Mouse (Mus musculus): ENCODE results near the gene Syp. TPM values are rescaled to one million over a fixed set of nuclear protein-coding genes. Genes with fewer than 3 reads are reported as not detected.

Syp gene
- polyA plus RNA-seq, 1 experiment, result 0.33 TPM

DNA sequence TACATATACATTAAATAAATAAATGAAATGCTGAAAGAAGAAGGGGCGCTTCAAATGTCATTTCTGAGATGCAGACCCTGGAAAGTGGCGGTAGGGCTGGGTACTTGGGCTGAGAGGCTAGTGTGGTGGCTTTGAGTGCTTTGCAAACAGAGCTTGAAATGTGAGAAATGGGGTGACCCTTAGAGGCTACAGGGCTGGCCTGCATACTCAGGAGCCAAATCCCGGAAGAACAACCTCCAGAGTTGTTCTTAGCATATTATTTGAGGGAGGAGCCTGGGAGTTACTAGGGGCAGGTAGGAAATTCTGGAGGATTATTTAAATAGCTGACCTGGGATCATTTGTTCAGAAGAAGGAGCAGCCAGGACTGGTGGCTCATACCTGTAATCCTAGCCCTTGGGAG, 52.2 kb downstream of the Syp start:
- no peaks in the 10 kb centered on the region for H3K4me1 ChIP-seq (ENCODE audit: control insufficient read depth, insufficient read depth, low read length)
- H3K36me3 ChIP-seq (ENCODE audit: control insufficient read depth, insufficient read depth, low read length), result no peaks in the 10 kb centered on the region
- H3K27me3 ChIP-seq (ENCODE audit: control insufficient read depth, insufficient read depth, low read length), result no peaks in the 10 kb centered on the region
- H3K27ac ChIP-seq (ENCODE audit: control insufficient read depth, insufficient read depth, low read depth, low read length), result no peak overlapping the region
- no peak for TF ChIP-seq CTCF (IDR thresholded peaks at IDR 0.05; ENCODE audit: control insufficient read depth, insufficient read depth, insufficient replicate concordance, low read depth, low read length)
- no peak for TF ChIP-seq POLR2A (IDR thresholded peaks at IDR 0.05; ENCODE audit: control insufficient read depth, low read depth, low read length)
- no peak overlapping the region for H3K4me3 ChIP-seq (ENCODE audit: control insufficient read depth, low read depth, low read length)

DNA sequence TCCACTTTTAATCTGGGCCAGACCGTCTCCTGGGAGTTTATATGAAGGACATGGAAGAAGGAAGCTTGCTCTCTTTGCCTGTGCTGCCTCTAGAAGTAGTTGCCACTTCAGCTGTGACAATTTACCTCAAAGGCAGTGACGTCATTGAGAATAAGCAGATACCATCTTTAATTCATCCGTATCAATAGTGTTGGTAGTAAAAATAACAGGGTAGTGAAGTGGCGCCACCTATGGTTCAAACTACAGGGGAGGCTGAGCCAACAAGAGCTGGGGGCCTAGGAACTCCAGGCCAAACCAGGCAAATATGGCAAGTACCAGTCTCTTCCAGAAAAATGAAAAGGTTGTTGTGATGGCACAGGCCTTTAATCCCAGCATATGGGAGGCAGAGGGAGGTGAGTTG, 54.6 kb downstream of the Syp start:
- no peaks in the 10 kb centered on the region for H3K4me1 ChIP-seq (ENCODE audit: control insufficient read depth, insufficient read depth, low read length)
- no peak overlapping the region for H3K4me3 ChIP-seq (ENCODE audit: control insufficient read depth, low read depth, low read length)
- H3K27ac ChIP-seq (ENCODE audit: control insufficient read depth, insufficient read depth, low read depth, low read length), result no peak overlapping the region
- TF ChIP-seq CTCF (IDR thresholded peaks at IDR 0.05; ENCODE audit: control insufficient read depth, insufficient read depth, insufficient replicate concordance, low read depth, low read length) (no peak), POLR2A (IDR thresholded peaks at IDR 0.05; ENCODE audit: control insufficient read depth, low read depth, low read length) (no peak)
- no peaks in the 10 kb centered on the region for H3K36me3 ChIP-seq (ENCODE audit: control insufficient read depth, insufficient read depth, low read length)
- no peaks in the 10 kb centered on the region for H3K27me3 ChIP-seq (ENCODE audit: control insufficient read depth, insufficient read depth, low read length)

DNA sequence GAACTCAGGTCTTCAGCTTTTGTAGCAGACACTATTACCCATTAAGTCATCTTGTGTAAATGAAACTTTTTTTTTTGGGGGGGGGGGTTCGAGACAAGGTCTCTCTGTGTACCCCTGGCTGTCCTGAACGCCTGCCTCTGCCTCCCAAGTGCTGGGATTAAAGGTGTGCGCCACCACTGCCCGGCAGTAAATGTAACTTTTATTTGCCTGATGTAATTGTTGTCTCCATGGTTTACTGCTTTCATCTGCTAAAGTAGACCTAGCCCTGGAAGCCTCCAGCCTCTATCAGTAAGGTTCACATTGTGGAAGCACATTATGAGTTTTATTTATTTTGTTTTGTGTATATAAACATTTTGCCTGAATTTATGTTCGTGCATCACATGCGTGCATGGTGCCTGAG, 58.2 kb downstream of the Syp start:
- no peak overlapping the region; the same call in 1 of the 2 replicates for H3K4me3 ChIP-seq (ENCODE audit: control insufficient read depth, low read depth, low read length)
- TF ChIP-seq POLR2A (IDR thresholded peaks at IDR 0.05; ENCODE audit: control insufficient read depth, low read depth, low read length), result no peak
- TF ChIP-seq CTCF (IDR thresholded peaks at IDR 0.05; ENCODE audit: control insufficient read depth, insufficient read depth, insufficient replicate concordance, low read depth, low read length), result no peak
- H3K27ac ChIP-seq (ENCODE audit: control insufficient read depth, insufficient read depth, low read depth, low read length), result no peak overlapping the region
- H3K4me1 ChIP-seq (ENCODE audit: control insufficient read depth, insufficient read depth, low read length), result no peaks in the 10 kb centered on the region
- no peaks in the 10 kb centered on the region for H3K27me3 ChIP-seq (ENCODE audit: control insufficient read depth, insufficient read depth, low read length)
- H3K36me3 ChIP-seq (ENCODE audit: control insufficient read depth, insufficient read depth, low read length), result no peaks in the 10 kb centered on the region

DNA sequence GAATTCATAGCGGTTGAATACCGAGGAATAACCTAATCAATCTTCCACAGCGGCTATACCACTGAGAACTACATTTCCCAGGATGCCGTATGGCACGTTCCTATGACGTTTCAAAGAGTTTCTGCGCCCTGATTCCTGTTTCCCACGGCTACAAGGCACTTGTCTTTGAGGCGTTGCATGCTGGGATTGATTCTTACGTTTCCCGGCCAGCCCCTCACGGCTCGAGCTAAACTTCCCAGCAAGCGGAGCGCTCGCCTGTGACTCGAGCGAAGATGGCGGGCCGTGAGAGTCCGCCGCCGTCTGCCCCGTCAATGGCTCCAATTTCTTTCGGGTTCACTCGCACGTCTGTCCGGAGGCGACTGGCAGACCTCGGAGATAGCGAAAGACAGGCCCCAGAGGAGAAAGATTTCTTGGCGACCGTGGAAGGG, 58.7 kb downstream of the Syp start, which contains the start of gene Gpkow:
Gpkow (plus strand) TSS at position 178 of the 428 bp plus-strand sequence.
- H3K4me3 ChIP-seq (ENCODE audit: control insufficient read depth, low read depth, low read length), result peak within 1 kb of the TSS; percentile 89
- H3K4me1 ChIP-seq (ENCODE audit: control insufficient read depth, insufficient read depth, low read length), result no peaks in the 10 kb centered on the region
- no peaks in the 10 kb centered on the region for H3K36me3 ChIP-seq (ENCODE audit: control insufficient read depth, insufficient read depth, low read length)
- TF ChIP-seq CTCF (IDR thresholded peaks at IDR 0.05; ENCODE audit: control insufficient read depth, insufficient read depth, insufficient replicate concordance, low read depth, low read length) (no peak), POLR2A (IDR thresholded peaks at IDR 0.05; ENCODE audit: control insufficient read depth, low read depth, low read length) (peak; percentile 66; the same call in 1 of the 2 replicates)
- H3K27me3 ChIP-seq (ENCODE audit: control insufficient read depth, insufficient read depth, low read length), result no peaks in the 10 kb centered on the region
- H3K27ac ChIP-seq (ENCODE audit: control insufficient read depth, insufficient read depth, low read depth, low read length), result peak within 1 kb of the TSS; percentile 71

Other genes with a start within 250 kb of the Syp start
- 0.23 and 0.26 TPM in 2 replicates for gene Foxp3, start 64.8 kb upstream of the Syp start, polyA plus RNA-seq (2012; rRNA removed)
- gene Ppp1r3f, start 64.2 kb upstream of the Syp start, polyA plus RNA-seq (2012; rRNA removed), result 3.0 and 3.1 TPM in 2 replicates
- 1.4 and 1.8 TPM in 2 replicates for gene Ccdc22, start 33.0 kb upstream of the Syp start, polyA plus RNA-seq (2012; rRNA removed)
- 0.09 and 0.11 TPM in 2 replicates for gene Cacna1f, start 31.4 kb upstream of the Syp start, polyA plus RNA-seq (2012; rRNA removed)
- gene Prickle3, start 18.8 kb downstream of the Syp start, polyA plus RNA-seq (2012; rRNA removed), result 1.1 and 1.5 TPM in 2 replicates
- 6.2 and 12.9 TPM in 2 replicates for gene Plp2, start 32.9 kb downstream of the Syp start, polyA plus RNA-seq (2012; rRNA removed)
- 0.17 and 0.21 TPM in 2 replicates for gene Magix, start 42.8 kb downstream of the Syp start, polyA plus RNA-seq (2012; rRNA removed)
- gene Gpkow, start 58.7 kb downstream of the Syp start, polyA plus RNA-seq (2012; rRNA removed), result 3.8 and 4.0 TPM in 2 replicates
- 8.0 and 9.4 TPM in 2 replicates for gene Wdr45, start 75.9 kb downstream of the Syp start, polyA plus RNA-seq (2012; rRNA removed)
- gene Gm45208, start 83.8 kb downstream of the Syp start, polyA plus RNA-seq (2012; rRNA removed), result 0.32 and 0.40 TPM in 2 replicates
- 1.5 and 2.8 TPM in 2 replicates for gene Praf2, start 90.0 kb downstream of the Syp start, polyA plus RNA-seq (2012; rRNA removed)
- gene Ccdc120, start 112.4 kb downstream of the Syp start, polyA plus RNA-seq (2012; rRNA removed), result 1.8 and 3.2 TPM in 2 replicates
- 11.9 and 14.2 TPM in 2 replicates for gene Tfe3, start 124.1 kb downstream of the Syp start, polyA plus RNA-seq (2012; rRNA removed)
- gene Gripap1, start 151.3 kb downstream of the Syp start, polyA plus RNA-seq (2012; rRNA removed), result 11.3 and 11.9 TPM in 2 replicates
- gene Kcnd1, start 183.8 kb downstream of the Syp start, polyA plus RNA-seq (2012; rRNA removed), result 0.79 and 1.3 TPM in 2 replicates
- gene Otud5, start 202.9 kb downstream of the Syp start, polyA plus RNA-seq (2012; rRNA removed), result 7.0 and 8.2 TPM in 2 replicates
- gene Pim2, start 239.8 kb downstream of the Syp start, polyA plus RNA-seq (2012; rRNA removed), result 4.5 and 4.6 TPM in 2 replicates
- gene Slc35a2, start 245.6 kb downstream of the Syp start, polyA plus RNA-seq (2012; rRNA removed), result 19.8 and 22.3 TPM in 2 replicates

All from testis, adult 2 months (tissue).